Comparison of ENCODE assay signal across 8 mouse cellular contexts in genomic region chr8:95099009-95099408, GRCm38 (mm10). TPM values are rescaled to one million over a fixed set of nuclear protein-coding genes. Genes with fewer than 3 reads are reported as not detected.
DNase-seq lines count a peak whose midpoint lies in the region; ATAC-seq and TF ChIP-seq lines count a peak whose summit lies in the region.

No protein-coding gene starts in this region.

- no peak overlapping the region for H3K4me3 ChIP-seq in heart, adult 2 months
- H3K4me3 ChIP-seq in kidney, embryonic 16.5 days (ENCODE audit: low read length), result no peak overlapping the region
- no peak overlapping the region for H3K4me3 ChIP-seq in liver, postnatal 0 days (ENCODE audit: low read depth, low read length)
- H3K4me3 ChIP-seq in olfactory bulb, adult 2 months (ENCODE audit: insufficient read depth, low read depth, low read length), result no peak overlapping the region

- H3K36me3 ChIP-seq in heart, adult 2 months (ENCODE audit: control insufficient read depth, insufficient read depth, low read length), result no peaks in the 10 kb centered on the region
- peaks cover 56% of the 10 kb centered on the region for H3K36me3 ChIP-seq in kidney, embryonic 16.5 days (ENCODE audit: insufficient read depth, low read length)
- H3K36me3 ChIP-seq in liver, postnatal 0 days (replicated peaks; ENCODE audit: insufficient read depth, low read length), result peaks cover 31% of the 10 kb centered on the region

- peak; percentile 65 for ATAC-seq in kidney, embryonic 16.5 days (ENCODE audit: low FRiP score, low TSS enrichment)
- ATAC-seq in liver, postnatal 0 days, result peak; percentile 59; the same call in 1 of the 2 replicates

- H3K4me2 ChIP-seq in kidney, embryonic 16.5 days (replicated peaks; ENCODE audit: low read depth, low read length), result no peak overlapping the region
- H3K4me2 ChIP-seq in liver, postnatal 0 days (ENCODE audit: low read depth, low read length), result no peak overlapping the region

- 14% methylated on average over 5 of the region's 5 CpGs for whole genome bisulfite sequencing in heart, adult 2 months
- 18% methylated on average over 5 of the region's 5 CpGs for WGBS in kidney, embryonic 16.5 days
- 32% methylated on average over 5 of the region's 5 CpGs for WGBS in liver, postnatal 0 days (ENCODE audit: insufficient replicate concordance)
- WGBS in olfactory bulb, adult 2 months, result 27% methylated on average over 5 of the region's 5 CpGs

- no peak for TF ChIP-seq POLR2A in heart, adult 2 months (IDR thresholded peaks at IDR 0.05; ENCODE audit: insufficient read depth, low read depth, low read length)
- TF ChIP-seq POLR2A in olfactory bulb, adult 2 months (IDR thresholded peaks at IDR 0.05; ENCODE audit: insufficient read depth, low read depth, low read length), result no peak

- DNase-seq in 3T3-L1 (ENCODE audit: low read depth, low spot score) (peak; percentile 58), adipocyte (ENCODE audit: low spot score) (peak; percentile 58)
- peak; percentile 76 for DNase-seq in embryo, embryonic 11 days
- peak; percentile 71 to 84 for DNase-seq in heart, adult 2 months
- peak; percentile 75 for DNase-seq in liver, postnatal 0 days
- DNase-seq in thymus, postnatal 14 days, result peak; percentile 70

- H3K27ac ChIP-seq in heart, adult 2 months, result no peak overlapping the region
- no peak overlapping the region for H3K27ac ChIP-seq in kidney, embryonic 16.5 days (ENCODE audit: low read length)
- no peak overlapping the region for H3K27ac ChIP-seq in liver, postnatal 0 days (ENCODE audit: low read depth)
- H3K27ac ChIP-seq in olfactory bulb, adult 2 months (ENCODE audit: insufficient read depth, low read depth, low read length), result no peak overlapping the region

- no peaks in the 10 kb centered on the region for H3K79me2 ChIP-seq in heart, adult 2 months (replicated peaks; ENCODE audit: control insufficient read depth, insufficient read depth, low read length)

- intact Hi-C loops in heart, adult 2 months (cut with DNase I), result loop anchor here (1.0 kb wide), 1 partner anchor 105 kb away; no protein-coding TSS in a partner anchor

- TF ChIP-seq EP300 in heart, adult 2 months (IDR thresholded peaks at IDR 0.05; ENCODE audit: insufficient read depth, low read depth, low read length), result peak; percentile 87
- no peak for TF ChIP-seq EP300 in liver, postnatal 0 days (IDR thresholded peaks at IDR 0.05; ENCODE audit: low read depth)

- no peak for TF ChIP-seq CTCF in heart, adult 2 months (IDR thresholded peaks at IDR 0.05)
- TF ChIP-seq CTCF in liver, postnatal 0 days (IDR thresholded peaks at IDR 0.05; ENCODE audit: low read depth), result peak; percentile 97
- TF ChIP-seq CTCF in olfactory bulb, adult 2 months (IDR thresholded peaks at IDR 0.05; ENCODE audit: insufficient read depth, low read depth, low read length), result peak; percentile 88

- H3K4me1 ChIP-seq in heart, adult 2 months (ENCODE audit: control insufficient read depth, insufficient read depth, low read length), result no peaks in the 10 kb centered on the region
- no peaks in the 10 kb centered on the region for H3K4me1 ChIP-seq in kidney, embryonic 16.5 days (ENCODE audit: insufficient read depth, low read length)
- no peaks in the 10 kb centered on the region for H3K4me1 ChIP-seq in liver, postnatal 0 days (ENCODE audit: insufficient read depth)
- no peaks in the 10 kb centered on the region for H3K4me1 ChIP-seq in olfactory bulb, adult 2 months (ENCODE audit: control insufficient read depth, insufficient read depth, low read length)

- H3K27me3 ChIP-seq in heart, adult 2 months (ENCODE audit: control insufficient read depth, insufficient read depth, low read length), result no peaks in the 10 kb centered on the region
- no peaks in the 10 kb centered on the region for H3K27me3 ChIP-seq in kidney, embryonic 16.5 days (ENCODE audit: insufficient read depth, low read length)
- H3K27me3 ChIP-seq in liver, postnatal 0 days (ENCODE audit: insufficient read depth, low read length), result no peaks in the 10 kb centered on the region

- H3K9ac ChIP-seq in heart, adult 2 months (ENCODE audit: low read depth, low read length), result no peak overlapping the region
- no peak overlapping the region for H3K9ac ChIP-seq in kidney, embryonic 16.5 days (replicated peaks; ENCODE audit: low read length)
- H3K9ac ChIP-seq in liver, postnatal 0 days (replicated peaks), result no peak overlapping the region

- no peaks in the 10 kb centered on the region for H3K9me3 ChIP-seq in kidney, embryonic 16.5 days (ENCODE audit: low read length)
- no peaks in the 10 kb centered on the region for H3K9me3 ChIP-seq in liver, postnatal 0 days (ENCODE audit: low read length)

RNA-seq across cellular contexts. Expression of gene Katnb1, which starts 18.0 kb away (rescaled TPM):
- 1 to 10 TPM; 4.5 to 5.9 TPM for total RNA-seq in heart, adult 2 months (2021)
- 8.7 and 9.1 TPM in 2 replicates for polyA plus RNA-seq in heart, adult 2 months (2012; rRNA removed)
- 29.5 and 33.2 TPM in 2 replicates for polyA plus RNA-seq in kidney, embryonic 16.5 days (2015; fragmentation: Nextera tagmentation; extraction: Ambion mirVana)
- polyA plus RNA-seq in liver, postnatal 0 days (2015; fragmentation: Nextera tagmentation; extraction: Ambion mirVana), result 4.7 and 5.1 TPM in 2 replicates
- polyA plus RNA-seq in olfactory bulb, adult 2 months (2012; ENCODE audit: insufficient read depth, insufficient read length, low replicate concordance, missing spikeins), result not detected in 2 replicates

RNA-seq across cellular contexts. Expression of gene Drc7, which starts 44.1 kb away (rescaled TPM):
- not detected for total RNA-seq in heart, adult 2 months (2021)
- 0.41 TPM in 1 of 2 replicates, not detected in the other for polyA plus RNA-seq in heart, adult 2 months (2012; rRNA removed)
- polyA plus RNA-seq in kidney, embryonic 16.5 days (2015; fragmentation: Nextera tagmentation; extraction: Ambion mirVana), result 0.05 TPM in 1 of 2 replicates, not detected in the other
- 0.21 and 0.28 TPM in 2 replicates for polyA plus RNA-seq in liver, postnatal 0 days (2015; fragmentation: Nextera tagmentation; extraction: Ambion mirVana)
- polyA plus RNA-seq in olfactory bulb, adult 2 months (2012; ENCODE audit: insufficient read depth, insufficient read length, low replicate concordance, missing spikeins), result not detected in 2 replicates
